Mouse (Mus musculus): ENCODE measurements around the gene Wdr24. TPM values are rescaled to one million over a fixed set of nuclear protein-coding genes. Genes with fewer than 3 reads are reported as not detected.

Gene Wdr24
- polyA plus RNA-seq (2014; fragmentation: Illumina TruSeq; extraction: RNeasy Lipid Tissue Mini Kit (QIAGEN cat#74804); ENCODE audit: low replicate concordance): 0.26 TPM

GRCm38 (mm10) chr17:25823452-25823851, at the start of gene Wdr24:
Gene Wdr24, plus strand, starts transcription at chr17:25823627.

GRCm38 (mm10) chr17:25785281-25785745, 38.1 kb upstream of the Wdr24 start, which contains the start of gene Haghl:
Gene Haghl, minus strand, starts transcription at chr17:25785673.

GRCm38 (mm10) chr17:25786280-25786679, 37.1 kb upstream of the Wdr24 start, which contains the start of gene Ccdc78:
Gene Ccdc78, plus strand, starts transcription at chr17:25786580.

GRCm38 (mm10) chr17:25792615-25793014, 30.8 kb upstream of the Wdr24 start, which contains the start of gene Fam173a:
Gene Fam173a, minus strand, starts transcription at chr17:25792901.

GRCm38 (mm10) chr17:25795609-25796092, 27.8 kb upstream of the Wdr24 start, which contains the start of gene AC134908.4:
Gene AC134908.4, minus strand, starts transcription at chr17:25795659.

GRCm38 (mm10) chr17:25796951-25797369, 26.5 kb upstream of the Wdr24 start, which contains the start of gene Metrn:
Gene Metrn, minus strand, starts transcription at chr17:25797136.

GRCm38 (mm10) chr17:25808789-25809605, 14.4 kb upstream of the Wdr24 start, which contains the start of gene Fbxl16:
Gene Fbxl16, plus strand, starts transcription at chr17:25809085.

GRCm38 (mm10) chr17:25828712-25829557, 5.5 kb downstream of the Wdr24 start, which contains the start of gene Jmjd8:
Gene Jmjd8, plus strand, starts transcription at chr17:25828867.

GRCm38 (mm10) chr17:25833291-25833663, 9.8 kb downstream of the Wdr24 start, which contains the start of gene Stub1:
Gene Stub1, minus strand, starts transcription at chr17:25833404.

GRCm38 (mm10) chr17:25837076-25837410, 13.6 kb downstream of the Wdr24 start, which contains the start of gene Rhbdl1:
Gene Rhbdl1, minus strand, starts transcription at chr17:25837295.

GRCm38 (mm10) chr17:25841117-25841880, 17.9 kb downstream of the Wdr24 start, which contains the start of gene Gm20683:
Gene Gm20683, minus strand, starts transcription at chr17:25841763.

GRCm38 (mm10) chr17:25844396-25844901, 21.0 kb downstream of the Wdr24 start, which contains the start of gene Rhot2:
Gene Rhot2, minus strand, starts transcription at chr17:25844851.

GRCm38 (mm10) chr17:25860832-25861703, 37.6 kb downstream of the Wdr24 start, which contains the start of gene Wdr90:
Gene Wdr90, minus strand, starts transcription at chr17:25861501.

GRCm38 (mm10) chr17:25868601-25869191, 45.3 kb downstream of the Wdr24 start, which contains the start of gene Mcrip2:
Gene Mcrip2, minus strand, starts transcription at chr17:25868764.

GRCm38 (mm10) chr17:25874721-25875170, 51.3 kb downstream of the Wdr24 start, which contains the start of gene Mettl26:
Gene Mettl26, plus strand, starts transcription at chr17:25875074.

